Mouse (Mus musculus) bone marrow, adult 2 months (tissue): Measurements from ENCODE around the gene Kif2a.

Experiments used
- CTCF ChIP-seq: fragments of 200-500 bp; IDR thresholded peaks from 2 replicates; pipeline ENCODE4 v1.5.1; 2011; ENCODE audit warnings: low read length, control low read depth; ENCODE audit not compliant: control insufficient read depth, insufficient read depth
- POLR2A ChIP-seq: fragments of 200-500 bp; IDR thresholded peaks from 2 replicates; pipeline ENCODE4 v1.6.1; 2011; ENCODE audit warnings: low read depth, mild to moderate bottlenecking, control low read depth, low read length, borderline replicate concordance; ENCODE audit not compliant: control insufficient read depth

DNA sequence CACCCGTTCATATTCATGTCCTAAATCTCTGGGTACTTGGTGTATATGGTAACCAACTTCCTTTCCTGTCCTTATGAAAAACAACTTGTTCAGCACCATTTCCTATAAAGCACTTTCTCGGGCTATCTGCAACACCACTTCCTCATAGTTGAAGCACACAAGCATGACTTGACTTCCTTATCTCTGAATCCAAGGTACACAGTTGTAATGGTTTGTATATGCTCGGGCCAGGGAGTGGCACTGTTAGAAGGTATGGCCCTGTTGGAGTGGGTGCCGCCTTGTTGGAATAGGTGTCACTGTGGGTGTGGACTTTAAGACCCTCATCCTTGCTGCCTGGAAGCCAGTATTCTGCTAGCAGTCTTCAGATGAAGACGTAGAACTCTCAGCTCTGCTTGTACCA lies 23.3 kb downstream of the Kif2a start:
- no peak for TF ChIP-seq CTCF
- no peak for TF ChIP-seq POLR2A
